Mouse (Mus musculus): ENCODE measurements around the gene Cela3b. TPM values are rescaled to one million over a fixed set of nuclear protein-coding genes. Genes with fewer than 3 reads are reported as not detected.

Gene Cela3b
- polyA plus RNA-seq, 1 experiment from 2014 or later, result not detected

DNA sequence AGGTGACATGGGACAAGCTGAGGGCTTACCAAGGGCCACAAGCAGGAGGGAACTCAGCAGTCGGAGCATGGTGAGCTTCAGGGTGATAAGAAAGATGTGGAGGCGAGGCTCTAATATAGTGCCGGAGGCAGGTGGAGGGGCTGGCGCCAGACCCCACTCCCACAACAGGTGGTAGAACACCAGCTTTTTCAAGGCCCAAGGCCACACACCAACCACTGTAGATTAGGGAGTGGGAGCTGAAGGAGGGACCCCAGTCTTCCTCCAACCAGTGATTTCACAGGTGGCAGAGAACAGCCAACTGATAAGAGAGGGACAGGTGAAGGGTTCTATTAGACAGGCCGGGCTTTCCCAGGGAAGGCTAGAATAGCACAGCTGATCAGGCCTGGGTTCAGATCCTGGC is 20.6 kb downstream of the Cela3b start, which contains the start of gene Cela3a:
Cela3a (minus strand) TSS at position 101 of the 400 bp plus-strand sequence.
- H3K4me3 ChIP-seq (ENCODE audit: low read depth, low read length), result no peak within 1 kb of the TSS
- no peaks in the 10 kb centered on the region for H3K9me3 ChIP-seq (ENCODE audit: low read length)
- H3K27ac ChIP-seq (ENCODE audit: low read length), result no peak within 1 kb of the TSS
- H3K9ac ChIP-seq (replicated peaks; ENCODE audit: low read depth), result no peak within 1 kb of the TSS
- H3K4me2 ChIP-seq (replicated peaks; ENCODE audit: low read depth, low read length), result no peak within 1 kb of the TSS
- H3K36me3 ChIP-seq (ENCODE audit: insufficient read depth, low read length), result no peaks in the 10 kb centered on the region
- 74% methylated on average over 5 of the region's 5 CpGs for whole genome bisulfite sequencing
- no peak for TF ChIP-seq CTCF (IDR thresholded peaks at IDR 0.05)
- no peak for TF ChIP-seq EP300 (IDR thresholded peaks at IDR 0.05)
- ATAC-seq (no peak), DNase-seq (ENCODE audit: low spot score) (no peak)
- H3K4me1 ChIP-seq (ENCODE audit: insufficient read depth, low read depth, low read length), result no peaks in the 10 kb centered on the region
- H3K27me3 ChIP-seq (replicated peaks; ENCODE audit: insufficient read depth, low read length), result no peaks in the 10 kb centered on the region; the same call in 1 of the 2 replicates

DNA sequence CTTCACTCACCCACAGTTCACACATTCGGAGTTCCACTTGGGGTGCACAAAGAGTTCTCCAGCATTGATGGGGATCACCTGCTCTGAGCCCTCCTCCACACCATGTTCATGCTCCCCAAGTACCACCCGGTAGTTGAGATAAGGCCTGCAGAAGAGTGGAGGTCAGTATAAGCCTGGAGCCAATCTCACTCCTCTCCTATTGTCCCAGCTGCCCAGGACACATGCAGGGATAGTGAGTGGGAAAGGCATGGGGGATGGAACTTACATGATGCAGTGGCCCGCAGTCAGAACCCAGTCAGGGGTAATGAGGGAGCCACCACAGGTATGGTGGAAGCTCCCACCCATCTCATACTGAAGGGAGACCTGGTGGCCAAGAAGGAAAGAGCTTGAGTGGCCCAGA is 24.8 kb downstream of the Cela3b start:
- Histone ChIP-seq H3K9ac (replicated peaks; ENCODE audit: low read depth) (no peak overlapping the region), H3K36me3 (ENCODE audit: insufficient read depth, low read length) (no peaks in the 10 kb centered on the region), H3K4me3 (ENCODE audit: low read depth, low read length) (no peak overlapping the region), H3K27me3 (replicated peaks; ENCODE audit: insufficient read depth, low read length) (no peaks in the 10 kb centered on the region; the same call in 1 of the 2 replicates), H3K9me3 (ENCODE audit: low read length) (no peaks in the 10 kb centered on the region), H3K27ac (ENCODE audit: low read length) (no peak overlapping the region), H3K4me2 (replicated peaks; ENCODE audit: low read depth, low read length) (no peak overlapping the region), H3K4me1 (ENCODE audit: insufficient read depth, low read depth, low read length) (no peaks in the 10 kb centered on the region)
- TF ChIP-seq CTCF (IDR thresholded peaks at IDR 0.05), result no peak
- no peak for TF ChIP-seq EP300 (IDR thresholded peaks at IDR 0.05)
- 87% methylated on average over 3 of the region's 3 CpGs for WGBS
- no peak for DNase-seq (ENCODE audit: low spot score)
- ATAC-seq, result no peak

DNA sequence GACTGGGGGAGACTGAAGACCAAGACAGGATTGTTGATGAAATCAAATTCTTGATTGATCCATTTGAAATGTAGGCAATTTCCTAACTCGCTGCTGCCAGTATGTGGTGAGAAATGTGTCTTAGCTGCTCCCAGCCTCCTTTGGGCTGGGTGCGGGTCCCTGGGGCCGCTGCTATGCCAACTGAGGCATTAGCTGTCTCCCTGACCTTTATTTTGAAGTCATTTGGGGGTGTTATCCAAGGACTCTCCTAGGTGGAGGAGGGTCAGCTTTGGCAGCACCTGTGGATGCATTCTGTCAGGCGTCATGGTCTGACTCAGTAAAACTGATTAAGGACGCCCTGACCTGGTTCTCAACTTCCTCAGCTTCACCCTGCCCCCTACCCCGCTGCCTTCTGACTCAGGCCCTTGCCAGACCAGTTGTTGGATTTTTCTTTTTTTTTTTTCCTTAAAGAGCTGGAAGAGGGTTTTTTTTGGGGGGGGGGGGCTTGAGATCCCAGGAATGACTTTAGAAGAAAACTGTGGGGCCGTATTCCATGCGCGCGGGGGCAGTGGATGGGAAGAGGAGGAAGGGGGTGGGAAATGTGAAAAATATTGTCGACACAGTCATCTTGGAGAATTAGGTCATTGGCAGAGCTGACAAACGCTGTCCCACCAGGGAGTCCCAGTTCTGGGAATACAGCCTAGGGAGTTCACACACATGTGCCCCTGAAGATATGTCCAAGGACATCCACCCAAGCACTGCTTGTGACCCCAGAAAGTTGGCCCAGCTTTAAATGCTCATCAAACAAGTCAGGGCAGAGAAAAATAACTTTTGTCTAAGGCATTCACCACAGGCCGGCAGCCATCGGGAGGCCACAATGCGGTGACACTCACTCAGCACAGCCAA is 33.5 kb downstream of the Cela3b start:
- H3K9ac ChIP-seq (replicated peaks; ENCODE audit: low read depth), result no peak overlapping the region
- no peaks in the 10 kb centered on the region for H3K36me3 ChIP-seq (ENCODE audit: insufficient read depth, low read length)
- peak; percentile 25 for DNase-seq (ENCODE audit: low spot score)
- H3K27me3 ChIP-seq (replicated peaks; ENCODE audit: insufficient read depth, low read length), result no peaks in the 10 kb centered on the region
- no peaks in the 10 kb centered on the region for H3K4me1 ChIP-seq (ENCODE audit: insufficient read depth, low read depth, low read length)
- no peaks in the 10 kb centered on the region for H3K9me3 ChIP-seq (ENCODE audit: low read length)
- H3K4me3 ChIP-seq (ENCODE audit: low read depth, low read length), result no peak overlapping the region
- TF ChIP-seq CTCF (IDR thresholded peaks at IDR 0.05), result no peak
- TF ChIP-seq EP300 (IDR thresholded peaks at IDR 0.05), result no peak
- H3K27ac ChIP-seq (ENCODE audit: low read length), result no peak overlapping the region
- H3K4me2 ChIP-seq (replicated peaks; ENCODE audit: low read depth, low read length), result no peak overlapping the region
- no peak for ATAC-seq
- 64% methylated on average over 15 of the region's 15 CpGs for WGBS

DNA sequence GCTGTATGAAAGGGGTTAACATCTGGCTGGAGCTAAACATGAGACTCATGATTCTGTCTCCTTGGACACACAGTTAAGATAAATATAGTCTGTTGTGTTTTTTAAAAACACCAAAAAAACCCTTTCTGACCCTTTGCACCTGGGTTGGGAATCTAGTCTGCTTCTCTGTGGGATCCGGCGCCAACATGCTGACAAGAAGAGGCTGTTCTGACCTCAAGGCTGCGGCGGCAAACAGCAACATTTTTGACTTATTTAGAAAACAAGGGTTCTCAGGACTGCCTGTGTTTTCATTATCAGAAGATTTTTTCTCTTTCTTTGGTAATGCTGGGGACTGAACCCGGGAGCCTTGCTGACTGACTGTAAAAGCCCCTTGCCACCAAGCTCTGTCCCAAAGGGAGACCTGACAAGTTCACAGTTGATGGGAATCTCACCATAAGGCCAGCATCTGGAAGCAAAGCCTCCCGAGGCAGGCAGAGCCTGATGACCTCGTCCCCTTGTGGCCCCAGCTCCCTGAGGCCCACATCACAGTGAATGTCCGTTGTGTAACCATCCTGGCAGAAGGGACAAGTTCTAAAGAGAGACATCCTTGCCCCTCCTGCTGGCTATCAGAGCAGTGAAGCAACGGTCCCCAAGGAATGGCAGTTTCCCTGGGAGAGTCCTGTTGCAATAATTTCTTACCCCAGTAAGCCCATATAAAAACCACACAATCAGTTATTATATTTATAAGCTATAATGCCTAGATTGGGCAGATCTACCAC is 36.8 kb downstream of the Cela3b start:
- no peak for ATAC-seq
- WGBS, result 60% methylated on average over 9 of the region's 9 CpGs
- no peak for TF ChIP-seq CTCF (IDR thresholded peaks at IDR 0.05)
- no peak for TF ChIP-seq EP300 (IDR thresholded peaks at IDR 0.05)

DNA sequence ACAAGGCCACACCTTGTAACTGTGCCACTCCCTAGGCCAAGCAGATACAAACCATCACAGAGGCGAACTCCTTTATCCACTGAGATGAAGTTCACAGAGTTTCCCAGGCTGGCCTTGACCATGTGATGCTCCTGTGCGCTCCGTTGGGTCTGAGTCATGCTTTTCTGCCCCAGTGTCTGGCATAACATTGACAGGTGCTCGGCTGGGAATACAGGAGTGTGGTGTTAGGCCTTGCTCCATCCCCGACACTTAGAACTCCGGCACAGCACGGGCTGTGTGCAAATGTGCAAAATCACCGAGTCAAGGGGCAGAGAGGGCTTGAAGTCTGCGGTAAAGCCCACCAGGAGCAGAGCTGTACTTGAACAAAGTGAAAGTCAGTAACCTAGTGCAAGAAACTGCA is 37.5 kb downstream of the Cela3b start:
- H3K9ac ChIP-seq (replicated peaks; ENCODE audit: low read depth), result no peak overlapping the region
- DNase-seq (ENCODE audit: low spot score), result no peak

More for the DNA sequence above, 36.8 kb downstream of the Cela3b start:
- H3K4me3 ChIP-seq (ENCODE audit: low read depth, low read length), result no peak overlapping the region
- H3K9ac ChIP-seq (replicated peaks; ENCODE audit: low read depth), result no peak overlapping the region
- H3K4me1 ChIP-seq (ENCODE audit: insufficient read depth, low read depth, low read length), result no peaks in the 10 kb centered on the region; the same call in 1 of the 2 replicates
- DNase-seq (ENCODE audit: low spot score), result peak; percentile 48
- no peaks in the 10 kb centered on the region for H3K27me3 ChIP-seq (replicated peaks; ENCODE audit: insufficient read depth, low read length)
- H3K4me2 ChIP-seq (replicated peaks; ENCODE audit: low read depth, low read length), result no peak overlapping the region
- no peaks in the 10 kb centered on the region for H3K36me3 ChIP-seq (ENCODE audit: insufficient read depth, low read length)
- no peak overlapping the region for H3K27ac ChIP-seq (ENCODE audit: low read length)
- H3K9me3 ChIP-seq (ENCODE audit: low read length), result no peaks in the 10 kb centered on the region

DNA sequence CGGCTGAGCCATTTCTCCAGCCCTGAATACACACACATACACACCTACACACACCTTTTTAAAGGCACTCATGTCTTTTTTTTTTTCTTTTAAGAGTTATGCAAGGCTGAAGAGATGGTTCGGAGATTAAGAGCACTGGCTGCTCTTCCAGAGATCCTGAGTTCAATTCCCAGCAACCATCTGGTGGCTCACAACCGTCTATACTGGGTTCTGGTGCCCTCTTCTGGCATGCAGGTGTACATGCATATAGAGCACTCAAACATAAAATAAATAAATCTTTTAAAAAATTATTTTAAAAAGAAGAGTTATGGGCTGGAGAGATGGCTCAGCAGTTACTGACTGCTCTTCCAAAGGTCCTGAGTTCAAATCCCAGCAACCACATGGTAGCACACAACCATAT is 39.1 kb downstream of the Cela3b start:
- DNase-seq (ENCODE audit: low spot score) (no peak), ATAC-seq (no peak)
- Histone ChIP-seq H3K4me1 (ENCODE audit: insufficient read depth, low read depth, low read length) (no peaks in the 10 kb centered on the region; the same call in 1 of the 2 replicates), H3K4me2 (replicated peaks; ENCODE audit: low read depth, low read length) (no peak overlapping the region), H3K36me3 (ENCODE audit: insufficient read depth, low read length) (no peaks in the 10 kb centered on the region), H3K27ac (ENCODE audit: low read length) (no peak overlapping the region), H3K9ac (replicated peaks; ENCODE audit: low read depth) (no peak overlapping the region), H3K27me3 (replicated peaks; ENCODE audit: insufficient read depth, low read length) (no peaks in the 10 kb centered on the region), H3K4me3 (ENCODE audit: low read depth, low read length) (no peak overlapping the region), H3K9me3 (ENCODE audit: low read length) (no peaks in the 10 kb centered on the region)
- TF ChIP-seq EP300 (IDR thresholded peaks at IDR 0.05) (no peak), CTCF (IDR thresholded peaks at IDR 0.05) (peak; percentile 53)
- 88% methylated on average over 3 of the region's 3 CpGs for WGBS

More for the DNA sequence above, 37.5 kb downstream of the Cela3b start:
- H3K27ac ChIP-seq (ENCODE audit: low read length), result no peak overlapping the region
- ATAC-seq, result no peak
- H3K4me2 ChIP-seq (replicated peaks; ENCODE audit: low read depth, low read length), result no peak overlapping the region
- no peak for TF ChIP-seq EP300 (IDR thresholded peaks at IDR 0.05)
- no peak for TF ChIP-seq CTCF (IDR thresholded peaks at IDR 0.05)
- WGBS, result 79% methylated on average over 9 of the region's 9 CpGs
- no peaks in the 10 kb centered on the region for H3K36me3 ChIP-seq (ENCODE audit: insufficient read depth, low read length)
- no peak overlapping the region for H3K4me3 ChIP-seq (ENCODE audit: low read depth, low read length)
- no peaks in the 10 kb centered on the region for H3K27me3 ChIP-seq (replicated peaks; ENCODE audit: insufficient read depth, low read length)
- H3K4me1 ChIP-seq (ENCODE audit: insufficient read depth, low read depth, low read length), result no peaks in the 10 kb centered on the region; the same call in 1 of the 2 replicates
- no peaks in the 10 kb centered on the region for H3K9me3 ChIP-seq (ENCODE audit: low read length)
